Mouse (Mus musculus): Measurements from ENCODE around the gene Eif4e3.

- no peak for TF ChIP-seq CTCF (conservative IDR thresholded peaks at IDR 0.05; ENCODE audit: insufficient read depth, insufficient read length, low read depth, low read length)
- TF ChIP-seq POLR2A (IDR thresholded peaks at IDR 0.05; ENCODE audit: low read depth, low read length) = no peak
These were observed 48.6 kb upstream of the Eif4e3 start for GRCm38 (mm10) chr6:99715191-99715590.

Measured in kidney, adult 2 months (tissue).